Mouse (Mus musculus): ENCODE measurements at regions not wholly inside any gene's neighbourhood (a gene's known extent, or its start where the extent isn't known, plus 50 kb on each side); places are given as distances from the start of the nearest gene placed in this dataset.

DNA sequence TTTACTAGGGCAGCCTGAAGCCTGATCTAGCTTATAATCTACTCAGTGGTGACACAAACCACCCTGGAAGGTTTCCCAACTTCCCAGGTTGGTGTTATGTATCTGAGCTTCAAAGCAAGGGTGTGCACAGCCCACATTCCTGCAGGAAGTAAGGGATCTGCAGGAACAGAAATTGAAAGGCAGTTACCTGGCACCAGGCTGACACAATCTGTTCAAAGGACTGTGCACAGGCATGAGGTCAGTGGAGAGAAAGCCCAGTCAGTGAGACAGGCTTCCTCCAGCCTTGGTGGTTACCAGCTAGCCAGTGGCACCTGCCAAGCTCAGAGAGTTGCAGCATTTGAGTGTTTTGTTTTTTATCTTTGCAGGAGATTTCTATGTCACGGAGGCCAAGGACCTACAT lies 203.6 kb downstream of the 1700129C05Rik start:
- no peak for TF ChIP-seq EP300 (IDR thresholded peaks at IDR 0.05; ENCODE audit: low read depth)
- no peak for TF ChIP-seq CTCF (IDR thresholded peaks at IDR 0.05; ENCODE audit: low read depth)
